Mouse (Mus musculus) olfactory bulb, adult 2 months (tissue): ENCODE measurements around the gene Vwce. TPM values are rescaled to one million over a fixed set of nuclear protein-coding genes. Genes with fewer than 3 reads are reported as not detected.

Experiments
- H3K27ac ChIP-seq: fragments of 200-500 bp; 2 replicates; pipeline ENCODE4 v1.5.1; 2012; ENCODE audit warnings: low read depth, low read length; ENCODE audit not compliant: insufficient read depth
- H3K4me1 ChIP-seq: fragments of 200-500 bp; 2 replicates; pipeline ENCODE4 v1.6.1; 2012; ENCODE audit warnings: low read length; ENCODE audit not compliant: control insufficient read depth, insufficient read depth
- H3K4me3 ChIP-seq: fragments of 200-500 bp; 2 replicates; pipeline ENCODE4 v1.5.1; 2012; ENCODE audit warnings: mild to moderate bottlenecking, low read depth, low read length, moderate library complexity; ENCODE audit not compliant: insufficient read depth
- CTCF ChIP-seq: fragments of 200-500 bp; IDR thresholded peaks from 2 replicates; pipeline ENCODE4 v1.5.1; 2012; ENCODE audit warnings: low read depth, mild to moderate bottlenecking, low read length, moderate library complexity; ENCODE audit not compliant: insufficient read depth
- POLR2A ChIP-seq: fragments of 200-500 bp; IDR thresholded peaks from 2 replicates; pipeline ENCODE4 v1.6.1; 2012; ENCODE audit warnings: mild to moderate bottlenecking, low read depth, low read length, moderate library complexity; ENCODE audit not compliant: insufficient read depth
- WGBS: fragments of 180-500 bp; shearing (Covaris S2); methylation state at CpG from one replicate; pipeline ENCODE4 v1.1.7; 2018; 5-methylcytosine and 5-hydroxymethylcytosine counted together
- polyA plus RNA-seq: library from polyadenylated mRNA; stranded (reverse); fragments of >200 nt; gene quantifications from 2 replicates; pipeline ENCODE4 v1.2.4, GENCODE M21; 2012; ENCODE audit warnings: low replicate concordance; ENCODE audit not compliant: missing spikeins, insufficient read depth, insufficient read length

Vwce gene
- polyA plus RNA-seq, 1 experiment: not detected

- Histone ChIP-seq H3K4me1 (peaks cover 10% of the 10 kb centered on the region), H3K4me3 (peak overlapping the region; percentile 33), H3K27ac (peak overlapping the region; percentile 61)
- TF ChIP-seq POLR2A: no peak
- TF ChIP-seq CTCF: peak; percentile 77; the same call in 1 of the 2 replicates
- 2% methylated on average over 9 of the region's 9 CpGs for WGBS
Observed at GRCm38 (mm10) chr19:10602787-10603186, 31.2 kb upstream of the Vwce start.

- H3K4me1 ChIP-seq: peaks cover 10% of the 10 kb centered on the region
- no peak overlapping the region for H3K4me3 ChIP-seq
- WGBS: 84% methylated on average over 18 of the region's 18 CpGs
- no peak overlapping the region for H3K27ac ChIP-seq
- no peak for TF ChIP-seq POLR2A
- no peak for TF ChIP-seq CTCF
Observed at GRCm38 (mm10) chr19:10603660-10604523, 30.1 kb upstream of the Vwce start.

GRCm38 (mm10) chr19:10604534-10604933, 29.5 kb upstream of the Vwce start:
- H3K27ac ChIP-seq: no peak overlapping the region
- TF ChIP-seq POLR2A (no peak), CTCF (no peak)
- 52% methylated on average over 3 of the region's 3 CpGs for WGBS
- peak overlapping the region; percentile 90 for H3K4me3 ChIP-seq
- H3K4me1 ChIP-seq: peaks cover 10% of the 10 kb centered on the region

GRCm38 (mm10) chr19:10605293-10605900, 28.6 kb upstream of the Vwce start, which contains the start of the genes Ddb1 and Tkfc:
TSS of gene Ddb1 (plus strand) at chr19:10605327.
TSS of gene Tkfc (minus strand) at chr19:10605654.
- H3K4me1 ChIP-seq: peaks cover 10% of the 10 kb centered on the region
- peak within 1 kb of the TSS; percentile 90 for H3K4me3 ChIP-seq
- peak within 1 kb of the TSS; percentile 89 for H3K27ac ChIP-seq
- under 1% methylated on average over 49 of the region's 49 CpGs for WGBS
- TF ChIP-seq CTCF (peak; percentile 39; the same call in 1 of the 2 replicates), POLR2A (peak; percentile 88)

GRCm38 (mm10) chr19:10605901-10606622, 28.0 kb upstream of the Vwce start:
- peak overlapping the region; percentile 90 for H3K4me3 ChIP-seq
- TF ChIP-seq POLR2A (no peak), CTCF (no peak)
- H3K4me1 ChIP-seq: peaks cover 10% of the 10 kb centered on the region
- WGBS: 5% methylated on average over 20 of the region's 20 CpGs
- H3K27ac ChIP-seq: peak overlapping the region; percentile 22; the same call in 1 of the 2 replicates

- no peak overlapping the region for H3K27ac ChIP-seq
- TF ChIP-seq CTCF: no peak
- no peak for TF ChIP-seq POLR2A
- 69% methylated on average over 5 of the region's 5 CpGs for WGBS
- H3K4me1 ChIP-seq: peaks cover 6% of the 10 kb centered on the region
- H3K4me3 ChIP-seq: no peak overlapping the region
Observed at GRCm38 (mm10) chr19:10608573-10609240, 25.3 kb upstream of the Vwce start.

- H3K27ac ChIP-seq: no peak overlapping the region
- H3K4me3 ChIP-seq: peak overlapping the region; percentile 52
- WGBS: 3% methylated on average over 21 of the region's 21 CpGs
- TF ChIP-seq CTCF (no peak), POLR2A (0 out of 2 replicates have a peak, but pooled peaks have one; percentile 17)
- peaks cover 14% of the 10 kb centered on the region for H3K4me1 ChIP-seq
Observed at GRCm38 (mm10) chr19:10634872-10635318, 882 bp downstream of the Vwce start.

- 77% methylated on average over 7 of the region's 7 CpGs for WGBS
- Histone ChIP-seq H3K27ac (no peak overlapping the region), H3K4me3 (no peak overlapping the region), H3K4me1 (peaks cover 17% of the 10 kb centered on the region)
- TF ChIP-seq POLR2A: no peak
- TF ChIP-seq CTCF: no peak
Observed at GRCm38 (mm10) chr19:10637840-10638239, 3.8 kb downstream of the Vwce start.
